Mouse (Mus musculus) kidney, embryonic 15.5 days (tissue): ENCODE results near the gene Acd. TPM values are rescaled to one million over a fixed set of nuclear protein-coding genes. Genes with fewer than 3 reads are reported as not detected.
A peak's percentile ranks its signal among the peaks of the same experiment; 100 is the strongest.

Source experiments
- ATAC-seq: fragments of 200-750 bp; cut with Nextera tagmentation; replicated peaks from 2 replicates; pipeline ENCODE4 v1.8.0; 2017; ENCODE audit warnings: moderate TSS enrichment; ENCODE audit not compliant: low FRiP score
- H3K27ac ChIP-seq: fragments of 300-500 bp; sonication (generic); 2 replicates; pipeline ENCODE4 v1.5.1; 2015; ENCODE audit warnings: mild to moderate bottlenecking, inconsistent platforms
- H3K27me3 ChIP-seq: fragments of 300-500 bp; sonication (generic); 2 replicates; pipeline ENCODE4 v1.6.1; 2015; ENCODE audit warnings: inconsistent platforms
- H3K36me3 ChIP-seq: fragments of 300-500 bp; sonication (generic); 2 replicates; pipeline ENCODE4 v1.6.1; 2015; ENCODE audit warnings: inconsistent platforms
- H3K4me1 ChIP-seq: fragments of 300-500 bp; sonication (generic); 2 replicates; pipeline ENCODE4 v1.6.1; 2015; ENCODE audit warnings: inconsistent platforms
- H3K4me2 ChIP-seq: fragments of 300-500 bp; sonication (generic); 2 replicates; pipeline ENCODE4 v1.6.1; 2015; ENCODE audit warnings: moderate library complexity, mild to moderate bottlenecking, inconsistent platforms
- H3K4me3 ChIP-seq: fragments of 300-500 bp; sonication (generic); replicated peaks from 2 replicates; pipeline ENCODE4 v1.5.1; 2015; ENCODE audit warnings: mild to moderate bottlenecking, inconsistent platforms
- H3K9ac ChIP-seq: fragments of 300-500 bp; sonication (generic); 2 replicates; pipeline ENCODE4 v1.6.1; 2015; ENCODE audit warnings: mild to moderate bottlenecking, inconsistent platforms
- H3K9me3 ChIP-seq: fragments of 300-500 bp; sonication (generic); replicated peaks from 2 replicates; pipeline ENCODE4 v1.6.1; 2016; ENCODE audit warnings: inconsistent platforms
- WGBS: fragments of 180-500 bp; shearing (Covaris S2); methylation state at CpG from one replicate; pipeline ENCODE4 v1.1.7; 2015; ENCODE audit warnings: mixed read lengths; 5-methylcytosine and 5-hydroxymethylcytosine counted together
- polyA plus RNA-seq: library from polyadenylated mRNA; unstranded; fragments of >200 nt; fragmentation: Nextera tagmentation; extraction: Ambion mirVana; gene quantifications from 2 replicates; pipeline ENCODE4 v1.2.1, GENCODE M21; 2015

Gene Acd
- polyA plus RNA-seq, 1 experiment from 2014 or later, result 67.2 TPM

GRCm38 (mm10) chr8:105714139-105714538 lies 13.2 kb upstream of the Acd start:
- Histone ChIP-seq H3K9ac (no peak overlapping the region), H3K36me3 (peaks cover 15% of the 10 kb centered on the region), H3K4me3 (no peak overlapping the region), H3K4me2 (no peak overlapping the region), H3K27me3 (no peaks in the 10 kb centered on the region), H3K27ac (peak overlapping the region; percentile 58), H3K9me3 (no peaks in the 10 kb centered on the region), H3K4me1 (0 out of 2 replicates have a peak, but pooled peaks cover 3% of the 10 kb centered on the region)
- WGBS, result 6% methylated on average over 3 of the region's 3 CpGs
- peak; percentile 47; the same call in 1 of the 2 replicates for ATAC-seq

- H3K9me3 ChIP-seq, result no peaks in the 10 kb centered on the region
- peaks cover 7% of the 10 kb centered on the region for H3K4me1 ChIP-seq
- no peak for ATAC-seq
- no peak overlapping the region for H3K4me3 ChIP-seq
- H3K27me3 ChIP-seq, result no peaks in the 10 kb centered on the region
- no peak overlapping the region for H3K4me2 ChIP-seq
- no peak overlapping the region for H3K9ac ChIP-seq
- WGBS, result 87% methylated on average over 3 of the region's 3 CpGs
- H3K36me3 ChIP-seq, result peaks cover 13% of the 10 kb centered on the region
- H3K27ac ChIP-seq, result no peak overlapping the region
These were observed 11.4 kb upstream of the Acd start for GRCm38 (mm10) chr8:105712286-105712685.

GRCm38 (mm10) chr8:105709317-105709716 lies 8.4 kb upstream of the Acd start:
- Histone ChIP-seq H3K9ac (no peak overlapping the region), H3K4me1 (peaks cover 17% of the 10 kb centered on the region), H3K27me3 (no peaks in the 10 kb centered on the region), H3K36me3 (peaks cover 7% of the 10 kb centered on the region), H3K9me3 (no peaks in the 10 kb centered on the region), H3K4me2 (no peak overlapping the region), H3K4me3 (no peak overlapping the region), H3K27ac (no peak overlapping the region)
- no peak for ATAC-seq
- WGBS, result 77% methylated on average over 14 of the region's 14 CpGs

- peaks cover 13% of the 10 kb centered on the region for H3K36me3 ChIP-seq
These were observed 7.8 kb upstream of the Acd start for GRCm38 (mm10) chr8:105708675-105709074.

GRCm38 (mm10) chr8:105707498-105708403 lies 6.8 kb upstream of the Acd start, which contains the start of the genes 4933405L10Rik and Enkd1:
TSS of gene 4933405L10Rik (plus strand) at chr8:105707655.
TSS of gene Enkd1 (minus strand) at chr8:105708210.
- Histone ChIP-seq H3K27ac (no peak within 1 kb of the TSS; the same call in 1 of the 2 replicates), H3K9ac (peak within 1 kb of the TSS; percentile 72), H3K9me3 (no peaks in the 10 kb centered on the region), H3K4me3 (peak within 1 kb of the TSS; percentile 86), H3K4me2 (peak within 1 kb of the TSS; percentile 94), H3K36me3 (peaks cover 22% of the 10 kb centered on the region), H3K27me3 (no peaks in the 10 kb centered on the region), H3K4me1 (peaks cover 17% of the 10 kb centered on the region)
- under 1% methylated on average over 55 of the region's 55 CpGs for WGBS
- peak; percentile 87 for ATAC-seq

More at GRCm38 (mm10) chr8:105708675-105709074, 7.8 kb upstream of the Acd start:
- Histone ChIP-seq H3K4me1 (peaks cover 17% of the 10 kb centered on the region), H3K4me2 (no peak overlapping the region), H3K27ac (no peak overlapping the region), H3K9me3 (no peaks in the 10 kb centered on the region), H3K4me3 (no peak overlapping the region), H3K27me3 (no peaks in the 10 kb centered on the region), H3K9ac (no peak overlapping the region)
- no peak for ATAC-seq
- WGBS, result 95% methylated on average over 8 of the region's 8 CpGs

GRCm38 (mm10) chr8:105706426-105706825 lies 5.5 kb upstream of the Acd start:
- Histone ChIP-seq H3K27me3 (no peaks in the 10 kb centered on the region), H3K27ac (no peak overlapping the region), H3K4me2 (peak overlapping the region; percentile 94), H3K4me3 (peak overlapping the region; percentile 86), H3K36me3 (peaks cover 27% of the 10 kb centered on the region), H3K9ac (peak overlapping the region; percentile 72; the same call in 1 of the 2 replicates), H3K9me3 (no peaks in the 10 kb centered on the region), H3K4me1 (peaks cover 28% of the 10 kb centered on the region)
- WGBS, result 69% methylated on average over 12 of the region's 12 CpGs
- no peak for ATAC-seq

GRCm38 (mm10) chr8:105704955-105705354 lies 4.1 kb upstream of the Acd start:
- Histone ChIP-seq H3K4me3 (no peak overlapping the region), H3K36me3 (peaks cover 27% of the 10 kb centered on the region)
- no peak for ATAC-seq

GRCm38 (mm10) chr8:105704146-105704812 lies 3.4 kb upstream of the Acd start:
- Histone ChIP-seq H3K4me1 (peaks cover 40% of the 10 kb centered on the region), H3K4me2 (no peak overlapping the region), H3K9ac (no peak overlapping the region), H3K36me3 (peaks cover 27% of the 10 kb centered on the region), H3K4me3 (no peak overlapping the region), H3K27ac (no peak overlapping the region), H3K9me3 (no peaks in the 10 kb centered on the region), H3K27me3 (no peaks in the 10 kb centered on the region)
- ATAC-seq, result no peak
- 92% methylated on average over 34 of the region's 34 CpGs for WGBS

More at GRCm38 (mm10) chr8:105704955-105705354, 4.1 kb upstream of the Acd start:
- H3K4me1 ChIP-seq, result peaks cover 34% of the 10 kb centered on the region
- WGBS, result 87% methylated on average over 6 of the region's 6 CpGs
- no peaks in the 10 kb centered on the region for H3K9me3 ChIP-seq
- H3K27ac ChIP-seq, result no peak overlapping the region
- H3K9ac ChIP-seq, result no peak overlapping the region
- no peak overlapping the region for H3K4me2 ChIP-seq
- H3K27me3 ChIP-seq, result no peaks in the 10 kb centered on the region

- peak overlapping the region; percentile 82; the same call in 1 of the 2 replicates for H3K4me2 ChIP-seq
- H3K27ac ChIP-seq, result no peak overlapping the region
- no peaks in the 10 kb centered on the region for H3K27me3 ChIP-seq
- H3K9ac ChIP-seq, result no peak overlapping the region
- no peak for ATAC-seq
- peaks cover 40% of the 10 kb centered on the region for H3K4me1 ChIP-seq
- H3K4me3 ChIP-seq, result no peak overlapping the region
- H3K36me3 ChIP-seq, result peaks cover 38% of the 10 kb centered on the region
- H3K9me3 ChIP-seq, result no peaks in the 10 kb centered on the region
- whole genome bisulfite sequencing, result 91% methylated on average over 24 of the region's 24 CpGs
These were observed 2.0 kb upstream of the Acd start for GRCm38 (mm10) chr8:105702731-105703415.

GRCm38 (mm10) chr8:105702001-105702401 lies 1.1 kb upstream of the Acd start:
- Histone ChIP-seq H3K4me2 (peak overlapping the region; percentile 82), H3K9ac (peak overlapping the region; percentile 46), H3K4me3 (peak overlapping the region; percentile 66), H3K36me3 (peaks cover 47% of the 10 kb centered on the region), H3K27me3 (no peaks in the 10 kb centered on the region), H3K27ac (peak overlapping the region; percentile 94), H3K4me1 (peaks cover 34% of the 10 kb centered on the region), H3K9me3 (no peaks in the 10 kb centered on the region)
- WGBS, result 38% methylated on average over 18 of the region's 18 CpGs
- ATAC-seq, result no peak

GRCm38 (mm10) chr8:105700566-105700965 lies 336 bp downstream of the Acd start:
- no peaks in the 10 kb centered on the region for H3K27me3 ChIP-seq
- H3K4me2 ChIP-seq, result peak overlapping the region; percentile 82
- under 1% methylated on average over 21 of the region's 21 CpGs for WGBS
- H3K27ac ChIP-seq, result peak overlapping the region; percentile 94
- H3K9me3 ChIP-seq, result no peaks in the 10 kb centered on the region
- peaks cover 56% of the 10 kb centered on the region for H3K36me3 ChIP-seq
- peaks cover 24% of the 10 kb centered on the region for H3K4me1 ChIP-seq
- H3K9ac ChIP-seq, result peak overlapping the region; percentile 46
- ATAC-seq, result peak; percentile 58
- H3K4me3 ChIP-seq, result peak overlapping the region; percentile 66
